Mouse (Mus musculus) testis, postnatal 14 days (tissue): ENCODE measurements around the gene Ank3.

Experiments used
- DNase-seq: peaks from one replicate; pipeline ENCODE4 v3.0.0; 2021; ENCODE audit warnings: low spot score

Gene Ank3

DNA sequence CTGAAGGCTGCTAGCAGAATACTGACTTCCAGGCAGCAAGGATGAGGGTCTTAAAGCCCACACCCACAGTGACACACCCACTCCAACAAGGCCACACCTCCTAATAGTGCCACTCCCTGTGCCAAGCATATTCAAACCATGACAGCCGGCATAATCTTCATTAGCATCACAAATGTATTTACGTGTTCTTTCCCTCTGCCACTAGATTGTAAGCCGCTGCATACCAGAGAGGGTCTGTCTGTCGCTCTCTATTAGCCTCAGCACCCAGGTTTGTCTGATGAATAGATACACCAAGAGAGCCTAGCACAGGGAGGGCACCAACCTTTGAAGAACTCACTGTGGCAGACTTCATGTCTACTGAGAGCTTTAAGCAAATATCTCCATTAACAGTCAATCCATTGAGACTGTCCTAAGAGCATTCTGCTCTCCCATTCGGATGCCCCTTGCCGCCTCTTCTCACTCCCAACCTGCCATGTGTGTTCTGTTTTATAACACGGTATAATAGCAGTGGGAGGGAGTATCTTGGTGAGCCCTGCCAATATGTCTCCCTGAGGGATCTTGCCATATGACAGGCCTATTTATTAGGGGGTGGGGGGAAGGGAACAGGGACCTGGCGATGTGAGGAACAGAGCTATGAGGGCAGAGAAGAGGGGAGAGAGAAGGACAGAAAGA lies 668.1 kb downstream of the Ank3 start:
- DNase-seq, result no peak

DNA sequence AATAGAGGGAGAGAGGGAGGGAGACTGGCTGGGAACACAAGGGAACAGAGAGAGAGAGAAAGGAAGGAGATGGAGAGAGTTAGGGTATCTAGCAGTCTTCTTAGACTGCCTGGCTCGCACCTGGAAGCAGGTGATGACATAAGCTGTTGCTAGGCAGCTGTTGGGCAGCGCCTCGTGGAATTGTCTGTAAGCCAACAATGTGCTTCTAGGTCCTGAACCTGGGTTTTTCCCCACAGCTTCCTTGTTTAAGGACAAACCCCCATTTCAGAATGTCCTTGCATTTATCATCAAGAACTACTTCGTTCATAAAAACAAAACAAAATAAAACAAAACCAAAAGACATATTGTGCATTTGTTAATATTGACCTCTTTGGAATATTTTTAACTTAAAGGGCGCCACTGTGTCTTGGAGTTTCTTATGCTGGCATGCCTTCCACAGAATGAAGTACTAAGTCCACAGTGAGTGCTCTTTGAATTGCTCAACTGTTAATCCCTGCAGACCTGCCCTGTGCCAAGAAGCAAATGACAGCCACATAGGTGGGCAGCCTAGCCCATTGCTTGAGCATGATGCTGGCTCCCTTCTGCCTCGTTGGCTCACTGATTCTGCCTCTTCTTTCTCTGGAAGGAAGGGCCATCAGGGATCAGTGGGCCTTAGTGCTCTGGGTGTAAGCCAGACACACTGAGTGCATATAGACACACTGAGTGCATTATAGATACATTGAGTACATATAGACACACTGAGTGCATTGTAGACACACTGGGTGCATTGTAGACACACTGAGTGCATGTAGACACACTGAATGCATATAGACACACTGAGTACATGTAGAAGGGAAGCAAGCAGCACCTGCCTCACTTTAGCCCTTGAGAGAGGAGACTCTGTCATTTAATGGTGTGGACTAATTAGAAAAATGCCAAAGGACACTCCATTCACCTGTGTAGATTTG lies 668.9 kb downstream of the Ank3 start:
- DNase-seq, result no peak

DNA sequence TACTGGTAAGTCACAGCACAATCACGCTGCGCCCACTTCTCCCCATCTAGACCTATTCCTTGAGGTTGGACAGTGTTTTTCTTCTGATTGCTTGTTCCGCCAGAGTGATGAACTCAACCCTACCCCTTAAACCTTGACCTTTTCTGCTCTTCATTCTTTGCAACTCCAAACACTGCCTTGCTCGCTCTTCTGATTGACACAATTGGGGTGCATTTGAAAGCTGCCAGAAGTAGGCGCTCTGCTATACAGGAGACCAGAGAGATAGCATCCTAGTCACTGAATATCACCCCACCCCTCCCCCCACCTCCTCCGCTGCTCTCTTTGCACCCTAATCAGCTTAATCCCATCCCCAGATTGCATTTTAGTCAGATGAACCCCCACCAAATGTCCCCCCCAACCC lies 670.7 kb downstream of the Ank3 start:
- no peak for DNase-seq

DNA sequence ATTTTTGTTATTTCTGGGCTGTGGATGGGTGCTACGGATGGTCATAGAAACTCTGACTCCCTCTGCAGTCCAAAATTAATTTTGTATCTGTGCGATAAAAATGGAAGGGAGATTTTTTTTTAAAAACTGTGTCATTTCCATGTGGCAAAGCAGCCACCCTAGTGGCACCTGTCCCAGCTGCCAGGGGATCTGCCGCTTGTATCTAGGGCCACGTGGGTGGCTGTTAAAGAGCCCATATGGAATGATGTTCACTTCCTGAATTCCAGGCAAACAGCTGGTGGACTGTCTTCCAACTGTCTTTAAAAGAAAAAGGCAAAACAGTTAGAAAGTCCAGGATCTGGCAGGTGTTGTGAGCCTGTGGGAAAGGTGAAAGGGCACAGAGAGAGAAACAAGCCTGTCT lies 672.8 kb downstream of the Ank3 start:
- no peak for DNase-seq
